Mouse (Mus musculus): ENCODE measurements at regions not wholly inside any gene's neighbourhood (a gene's known extent, or its start where the extent isn't known, plus 50 kb on each side); places are given as distances from the start of the nearest gene placed in this dataset.

DNA sequence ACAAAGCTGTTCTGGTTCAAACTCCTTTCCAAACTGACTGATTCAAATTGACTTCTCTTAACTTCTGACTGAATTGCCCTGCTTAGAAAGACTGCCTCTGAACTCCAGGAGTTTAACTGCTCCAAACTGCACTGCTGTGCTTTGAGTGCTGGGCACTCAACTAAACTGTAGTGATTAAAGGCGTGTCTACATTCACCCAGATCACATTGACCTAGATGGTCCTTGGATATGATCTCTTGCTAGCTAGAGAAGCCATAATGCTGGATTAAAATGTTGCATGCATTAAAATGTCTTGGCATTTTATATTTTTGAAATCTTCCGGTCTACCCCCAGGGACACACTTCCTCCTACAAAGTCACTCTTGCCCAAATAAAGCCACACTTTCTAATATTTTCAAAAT lies 5738.5 kb downstream of the 9330182O14Rik start:
- TF ChIP-seq CTCF (conservative IDR thresholded peaks at IDR 0.05; ENCODE audit: low read length) (no peak), NANOG (IDR thresholded peaks at IDR 0.05; ENCODE audit: borderline replicate concordance, low read length) (peak; percentile 67; the same call in 1 of the 2 replicates)

All from E14TG2a.4 (cell line).